Mouse (Mus musculus) lung, adult 18-20 months (tissue): ENCODE data around the gene 4931422A03Rik.
"Not testable (repeated sequence)": the region's sequence is repeated elsewhere in the genome, so short reads cannot be mapped to it uniquely, and the experiment has no call there.

Experiments used
- DNase-seq, 2 experiments: peaks; one replicate each; pipeline ENCODE4 v3.0.0; 2022; ENCODE audit warnings: mixed read lengths in 2 of 2

Gene 4931422A03Rik

DNA sequence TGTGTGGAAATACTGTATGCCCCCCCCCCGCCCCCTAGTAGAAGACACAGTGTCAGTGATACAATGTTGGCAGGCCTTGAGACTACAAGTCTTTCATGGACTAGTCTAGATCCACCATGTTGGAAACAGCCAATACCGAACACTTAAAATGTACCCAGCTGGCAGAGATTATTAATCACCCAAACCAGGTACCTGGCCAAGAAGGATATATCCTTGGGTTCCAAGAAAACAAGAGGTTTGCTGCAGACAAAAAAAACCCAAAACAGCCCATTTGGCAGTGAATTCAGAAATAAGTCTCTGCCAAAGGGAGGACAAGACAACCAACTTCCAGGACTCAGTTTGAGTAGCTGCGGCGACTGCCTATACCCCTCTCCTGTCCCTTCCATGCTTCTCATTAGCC lies 3.5 kb downstream of the 4931422A03Rik start:
- DNase-seq: no peak

DNA sequence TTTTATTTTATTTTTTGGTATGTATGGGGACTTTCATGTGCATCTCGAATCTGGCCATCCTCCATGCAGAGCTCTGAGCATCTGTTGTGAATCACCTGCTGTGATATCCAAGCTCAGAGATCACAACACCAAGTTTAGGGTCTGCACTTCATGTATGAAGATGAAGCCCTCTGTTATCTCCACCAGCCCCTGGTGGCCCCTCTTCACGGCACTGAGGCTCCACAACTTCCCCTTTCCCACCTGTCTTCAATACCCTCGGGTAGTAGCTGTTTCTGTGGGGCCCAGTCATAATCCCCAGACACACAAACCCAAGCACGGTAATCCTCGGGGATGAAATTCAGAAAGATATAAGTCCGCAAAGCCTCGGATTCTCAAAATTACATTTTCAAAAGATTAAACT lies 5.1 kb downstream of the 4931422A03Rik start:
- DNase-seq: no peak

DNA sequence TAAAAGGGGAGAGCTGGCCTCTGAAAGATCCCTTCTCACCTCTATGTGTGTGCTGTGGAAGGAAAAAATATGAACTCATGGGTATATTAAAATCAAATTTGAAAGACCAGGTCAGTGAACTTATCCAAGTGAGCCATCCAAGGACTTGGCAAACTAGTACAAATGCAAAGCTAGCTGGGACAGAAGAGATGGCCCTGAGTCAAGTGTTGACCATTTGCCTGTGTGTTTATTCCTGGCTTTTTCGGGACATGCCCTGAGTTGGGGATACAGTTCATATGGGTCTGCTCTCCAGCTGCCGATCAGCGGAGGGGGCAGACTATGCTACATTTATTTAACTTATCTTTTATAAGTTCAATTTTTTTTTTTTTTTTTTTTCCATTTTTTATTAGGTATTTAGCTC lies 19.3 kb downstream of the 4931422A03Rik start:
- not testable (repeated sequence) for DNase-seq

DNA sequence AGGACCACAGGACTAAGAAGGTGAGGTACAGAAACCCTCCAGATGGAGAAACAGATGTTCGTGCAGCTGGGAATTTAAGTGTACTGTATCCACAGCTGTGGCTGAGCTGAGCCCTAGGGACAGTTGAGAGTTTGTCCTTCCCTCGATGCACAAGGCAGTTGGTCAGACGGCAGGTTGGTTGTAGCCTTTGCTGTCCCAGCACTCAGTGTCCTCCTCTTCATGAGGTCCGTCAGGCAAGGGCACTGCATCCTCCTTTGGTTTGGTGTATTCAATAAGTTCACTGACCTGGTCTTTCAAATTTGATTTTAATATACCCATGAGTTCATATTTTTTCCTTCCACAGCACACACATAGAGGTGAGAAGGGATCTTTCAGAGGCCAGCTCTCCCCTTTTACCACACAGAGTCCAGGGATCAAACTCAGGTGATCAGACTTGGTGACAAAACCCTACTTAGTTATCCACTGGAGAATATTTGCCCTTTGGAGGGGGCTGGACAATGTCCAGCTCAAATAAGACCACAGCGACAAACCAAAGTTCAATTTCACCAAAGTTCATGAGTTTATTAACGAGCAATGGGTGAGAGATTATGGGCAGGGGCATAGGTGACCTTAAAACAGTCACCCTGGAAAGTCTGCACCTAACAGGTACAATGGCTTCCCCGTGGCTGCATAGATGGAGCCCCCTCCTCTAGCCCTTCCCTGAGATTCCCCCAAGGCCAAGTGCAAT lies 20.2 kb downstream of the 4931422A03Rik start:
- no peak for DNase-seq

DNA sequence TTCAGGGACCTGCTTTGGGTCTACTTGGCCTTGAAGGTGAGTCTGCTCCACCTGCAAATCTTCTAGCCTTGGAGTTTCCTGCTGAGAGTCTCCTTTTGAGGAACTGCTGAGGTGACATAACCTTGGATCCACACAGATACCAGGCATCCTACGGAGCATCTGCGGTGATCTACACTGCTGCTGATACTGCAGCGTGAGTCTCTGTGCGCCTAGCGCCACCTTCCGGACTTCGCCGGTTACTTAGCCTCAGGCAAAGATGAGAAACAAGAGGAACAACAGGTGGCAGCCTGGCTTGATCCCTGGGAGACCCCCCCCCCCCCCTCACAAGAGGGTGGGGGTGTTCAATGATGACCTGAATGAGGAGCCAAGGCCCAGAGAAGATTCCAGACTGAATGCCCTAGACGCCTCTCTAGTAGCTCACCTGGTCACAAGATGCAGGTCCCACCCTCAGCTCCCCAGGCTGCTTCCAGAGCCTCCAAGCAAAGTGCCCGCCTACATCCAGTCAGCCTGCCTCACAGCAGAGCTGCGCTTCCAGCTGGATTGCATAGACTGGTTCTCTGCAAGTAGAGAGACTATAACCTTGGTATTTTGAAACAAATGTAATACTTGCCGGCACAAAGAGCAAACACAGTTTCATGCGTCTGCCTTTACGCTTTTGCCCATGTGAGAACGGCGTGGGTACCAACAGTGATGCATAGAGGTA lies 25.3 kb downstream of the 4931422A03Rik start:
- peak in 1 of 2 experiments; percentile 8 for DNase-seq

DNA sequence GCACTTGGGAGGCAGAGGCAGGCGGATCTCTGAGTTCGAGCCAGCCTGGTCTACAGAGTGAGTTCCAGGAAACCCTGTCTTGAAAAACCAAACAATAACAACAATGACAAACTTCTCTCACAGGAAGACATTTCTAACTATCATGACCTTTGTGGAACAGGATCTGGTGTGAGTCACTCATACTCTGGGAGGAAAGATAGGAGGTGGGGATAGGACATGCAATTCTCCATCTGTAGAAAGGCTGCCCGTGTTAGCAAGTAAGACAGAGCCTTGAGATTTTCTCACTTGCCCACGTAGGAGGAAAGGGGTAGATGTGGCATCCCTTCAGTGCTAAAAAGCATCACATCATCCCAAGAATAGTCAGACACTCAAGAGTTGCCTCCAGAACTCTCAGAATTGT lies 26.3 kb downstream of the 4931422A03Rik start:
- no peak for DNase-seq

DNA sequence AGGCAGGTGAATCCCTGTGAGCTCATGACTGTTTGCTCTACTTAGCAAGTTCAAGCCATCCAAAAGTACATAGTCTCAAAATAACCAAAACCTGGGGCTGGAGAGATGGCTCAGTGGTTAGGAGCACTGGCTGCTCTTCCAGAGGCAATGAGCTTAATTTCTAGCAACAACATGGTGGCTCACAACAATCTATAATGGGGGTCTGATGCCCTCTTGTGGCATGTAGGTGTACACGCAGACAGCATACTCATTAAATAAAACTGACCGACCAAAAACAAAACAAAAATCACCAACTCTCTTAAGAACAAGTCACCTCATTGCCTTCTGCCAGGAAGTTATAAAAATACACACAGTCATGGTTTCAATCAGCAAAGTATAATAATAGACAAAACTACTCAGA lies 27.1 kb downstream of the 4931422A03Rik start:
- no peak for DNase-seq

DNA sequence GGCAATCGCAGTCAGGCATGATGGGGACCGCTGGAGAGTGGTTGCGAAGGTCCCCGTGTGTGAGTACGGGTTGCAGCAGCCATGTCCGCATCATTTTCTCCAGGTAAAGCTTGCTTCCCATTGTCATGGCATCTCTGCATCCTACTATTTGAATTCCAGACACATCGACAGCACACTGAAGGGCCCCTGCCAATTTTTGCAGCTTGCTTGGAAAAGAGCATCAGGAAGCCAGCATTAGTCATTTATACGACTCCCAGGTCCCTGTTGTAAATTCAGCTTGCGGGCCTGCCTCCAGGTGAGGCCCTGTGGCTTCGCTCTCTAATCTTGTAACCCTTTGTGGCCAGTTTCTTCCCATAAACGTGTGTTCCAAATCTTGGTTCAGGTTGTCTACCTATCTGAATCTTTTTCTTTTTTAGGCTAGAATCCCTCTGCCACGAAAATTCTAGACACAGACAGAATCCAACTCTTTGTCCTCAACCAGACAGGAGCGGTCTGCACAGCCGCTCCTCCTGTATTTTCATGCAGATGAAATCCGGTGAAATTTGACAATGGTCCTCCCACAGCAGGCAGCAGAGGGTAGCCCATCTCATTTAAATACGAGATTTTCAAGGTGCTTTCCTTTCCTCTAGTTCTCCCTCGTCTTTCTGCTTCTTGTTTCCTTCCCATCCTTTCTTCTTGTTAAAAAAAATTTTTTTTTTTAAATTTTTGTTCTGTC lies 35.4 kb downstream of the 4931422A03Rik start:
- DNase-seq: no peak

DNA sequence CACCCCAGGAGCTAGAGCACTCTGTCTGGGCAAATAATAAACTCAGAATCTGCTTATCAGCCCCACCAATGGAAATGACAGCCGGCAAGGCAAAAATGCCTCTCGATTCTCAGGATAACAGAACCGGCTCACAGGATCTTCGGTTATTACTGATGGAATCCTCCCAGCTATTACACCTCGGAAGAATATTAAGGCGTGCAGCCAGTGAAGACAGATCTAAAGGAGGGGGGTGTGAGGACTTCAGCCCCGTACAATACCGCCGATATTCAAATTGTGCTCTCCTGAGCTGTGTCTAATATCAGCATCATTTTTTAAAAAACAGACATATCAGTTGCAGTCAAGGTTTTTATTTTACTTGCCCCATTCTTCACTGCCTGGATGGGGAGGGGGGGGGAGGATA lies 36.0 kb downstream of the 4931422A03Rik start:
- DNase-seq: no peak

DNA sequence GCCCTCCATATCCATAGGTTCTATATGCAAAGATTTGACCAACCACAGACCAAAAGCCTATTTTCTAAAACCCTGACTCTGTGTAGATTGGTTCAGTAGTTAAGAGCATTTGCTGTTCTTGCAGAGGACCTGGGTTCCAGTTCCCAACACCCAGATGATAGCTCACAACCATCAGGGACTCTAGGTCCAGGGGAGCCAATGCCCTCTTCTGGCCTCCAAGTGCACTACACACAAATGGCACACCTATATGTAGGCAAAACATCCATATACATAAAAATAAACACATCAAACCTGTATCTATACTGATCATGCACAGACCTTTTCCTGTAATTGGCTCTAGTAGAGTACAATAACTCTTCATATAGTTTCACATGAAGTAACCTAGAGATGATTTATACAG lies 36.9 kb downstream of the 4931422A03Rik start:
- DNase-seq: no peak

DNA sequence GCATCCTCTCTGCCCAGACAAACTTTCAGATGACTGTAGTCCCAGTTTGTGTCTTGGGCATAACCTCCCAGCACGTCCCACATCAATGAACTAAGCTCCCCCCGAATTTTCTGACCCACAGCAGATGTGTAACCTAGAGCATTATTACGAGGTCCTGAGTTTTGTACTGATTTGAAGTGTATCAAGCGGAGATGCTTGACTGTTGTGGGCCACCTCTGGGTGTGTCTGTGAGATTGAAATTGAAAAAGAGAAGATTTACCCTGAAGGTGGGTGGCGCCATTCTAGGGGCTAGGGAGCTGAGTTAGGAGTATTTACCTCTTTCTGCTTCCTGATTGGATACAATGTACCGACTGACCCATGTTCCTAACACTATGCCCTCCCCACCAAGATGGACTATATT lies 38.4 kb downstream of the 4931422A03Rik start:
- no peak for DNase-seq

DNA sequence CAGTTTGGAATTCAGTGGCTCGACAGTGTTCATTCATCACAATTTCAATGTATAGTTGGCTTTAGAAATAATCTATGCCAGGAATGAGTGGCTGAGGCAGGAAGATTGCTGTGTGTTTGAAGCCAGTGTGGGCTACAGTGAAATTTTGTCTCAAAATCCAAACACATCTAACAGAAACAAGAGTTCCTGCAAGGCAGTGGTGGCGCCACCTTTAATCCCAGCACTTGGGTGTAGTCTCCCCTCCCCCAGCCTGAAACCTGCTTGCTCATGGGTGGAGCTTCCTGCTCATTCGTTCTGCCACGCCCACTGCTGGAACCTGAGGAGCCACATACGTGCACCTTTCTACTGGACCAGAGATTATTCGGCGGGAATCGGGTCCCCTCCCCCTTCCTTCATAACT lies 40.6 kb downstream of the 4931422A03Rik start:
- DNase-seq: not testable (repeated sequence)

DNA sequence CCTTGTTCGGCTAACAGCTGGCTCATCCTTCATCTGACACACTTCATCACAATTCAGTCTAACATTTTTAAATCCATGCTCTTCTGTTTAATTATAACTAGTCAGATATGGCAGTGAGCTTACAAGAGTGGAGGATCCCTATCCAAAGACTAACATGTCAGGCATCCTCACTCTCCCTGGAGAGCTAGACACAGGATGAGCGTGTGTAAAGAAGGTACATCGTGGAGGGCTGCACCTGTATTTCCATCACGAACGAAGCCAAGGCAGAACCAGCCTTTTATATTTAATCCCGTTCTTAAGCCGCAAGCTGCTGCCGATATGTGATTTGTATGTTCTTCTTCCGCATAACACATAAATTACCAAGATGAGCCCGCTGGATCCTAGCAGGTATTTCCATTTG lies 45.0 kb downstream of the 4931422A03Rik start:
- DNase-seq: no peak

DNA sequence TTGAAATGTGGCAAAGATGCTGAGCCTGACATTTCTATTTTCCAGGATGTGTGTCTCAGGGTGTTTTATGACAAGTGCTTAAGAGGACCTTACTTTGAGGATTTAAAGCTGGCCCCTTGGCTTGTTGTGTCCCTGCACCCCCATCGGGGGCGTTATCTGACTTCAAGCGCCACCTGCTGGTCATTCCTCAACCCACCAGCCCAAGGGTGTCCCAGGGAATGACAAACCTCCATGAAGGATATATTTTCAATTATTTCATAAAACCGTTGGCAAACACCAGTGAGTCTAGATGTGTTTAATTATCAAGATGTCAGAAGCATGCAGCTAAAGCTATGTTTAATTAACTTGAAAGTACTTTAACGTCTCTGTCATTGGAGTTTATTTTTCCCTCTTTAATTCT lies 45.9 kb downstream of the 4931422A03Rik start:
- DNase-seq: peak; percentile 64 to 75

DNA sequence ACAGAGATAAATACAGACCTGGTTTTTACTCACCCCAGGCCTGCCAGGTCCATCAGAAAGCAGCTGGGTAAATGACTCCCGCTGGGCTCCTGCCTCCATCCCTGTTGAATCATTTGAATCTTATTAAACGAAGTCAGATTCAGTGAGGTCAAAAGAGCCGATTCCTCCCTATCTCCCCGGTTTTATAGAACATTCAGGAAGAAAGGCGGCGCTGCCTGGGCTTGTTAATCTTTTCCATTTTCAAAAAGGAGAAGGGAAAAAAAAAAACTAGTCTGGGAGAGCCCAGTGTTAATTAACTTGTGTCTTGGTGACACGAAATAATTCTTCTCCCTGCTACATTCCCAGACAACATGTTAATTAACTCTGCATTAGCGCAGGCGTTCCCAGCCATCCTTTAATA lies 50.4 kb downstream of the 4931422A03Rik start:
- no peak for DNase-seq

DNA sequence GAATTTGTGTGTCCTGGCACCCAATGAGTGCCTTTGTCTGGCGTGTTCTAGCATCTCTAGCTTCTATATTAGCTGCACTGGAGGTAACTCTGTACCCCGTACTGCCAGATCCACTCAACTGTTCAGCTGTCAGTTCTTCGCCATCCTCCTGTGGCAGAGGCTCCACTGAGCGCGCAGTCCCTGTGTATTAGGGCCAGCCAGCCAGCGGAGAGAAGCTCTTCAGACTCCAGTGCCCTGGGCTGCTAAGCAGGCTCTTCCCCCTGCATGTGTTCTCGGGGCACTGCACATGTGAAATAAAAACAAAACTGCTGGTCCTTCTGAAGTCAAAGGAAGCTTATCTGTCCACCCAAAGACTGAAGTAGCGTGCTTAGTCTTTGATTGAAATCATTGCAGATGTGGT lies 50.9 kb downstream of the 4931422A03Rik start:
- no peak for DNase-seq

DNA sequence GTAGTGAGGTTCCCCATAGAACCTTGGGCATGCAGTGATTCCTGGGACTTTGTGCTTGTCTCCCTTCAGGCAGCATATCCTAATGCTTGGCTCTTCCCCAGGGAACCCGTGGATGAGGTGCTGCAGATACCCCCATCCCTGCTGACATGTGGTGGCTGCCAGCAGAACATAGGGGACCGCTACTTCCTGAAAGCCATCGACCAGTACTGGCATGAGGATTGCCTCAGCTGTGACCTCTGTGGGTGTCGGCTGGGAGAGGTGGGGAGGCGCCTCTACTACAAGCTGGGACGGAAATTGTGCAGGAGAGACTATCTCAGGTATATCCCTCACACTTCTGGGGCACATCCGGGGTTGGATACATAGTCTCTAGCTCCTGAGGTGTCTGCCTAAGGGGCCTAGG lies 52.3 kb downstream of the 4931422A03Rik start:
- DNase-seq: no peak

DNA sequence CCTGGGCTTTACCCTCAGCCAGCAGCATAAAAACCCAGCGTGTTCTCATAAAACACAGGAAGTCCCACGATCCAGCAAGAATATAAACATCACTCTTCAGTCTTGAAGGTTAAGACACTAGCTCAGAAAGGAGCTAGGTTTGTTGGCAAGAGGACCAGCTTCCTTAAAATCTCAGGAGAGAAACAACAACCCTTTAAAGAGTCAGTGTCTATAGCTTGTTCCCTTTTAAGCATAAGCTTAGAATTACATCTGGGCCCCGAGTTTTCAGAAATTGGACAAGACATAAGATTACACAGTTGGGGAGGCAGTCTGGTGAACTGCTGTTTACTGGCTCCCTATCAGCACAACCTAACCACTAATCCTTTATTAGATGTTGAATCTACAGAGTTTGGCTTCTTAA lies 56.3 kb downstream of the 4931422A03Rik start:
- no peak for DNase-seq

DNA sequence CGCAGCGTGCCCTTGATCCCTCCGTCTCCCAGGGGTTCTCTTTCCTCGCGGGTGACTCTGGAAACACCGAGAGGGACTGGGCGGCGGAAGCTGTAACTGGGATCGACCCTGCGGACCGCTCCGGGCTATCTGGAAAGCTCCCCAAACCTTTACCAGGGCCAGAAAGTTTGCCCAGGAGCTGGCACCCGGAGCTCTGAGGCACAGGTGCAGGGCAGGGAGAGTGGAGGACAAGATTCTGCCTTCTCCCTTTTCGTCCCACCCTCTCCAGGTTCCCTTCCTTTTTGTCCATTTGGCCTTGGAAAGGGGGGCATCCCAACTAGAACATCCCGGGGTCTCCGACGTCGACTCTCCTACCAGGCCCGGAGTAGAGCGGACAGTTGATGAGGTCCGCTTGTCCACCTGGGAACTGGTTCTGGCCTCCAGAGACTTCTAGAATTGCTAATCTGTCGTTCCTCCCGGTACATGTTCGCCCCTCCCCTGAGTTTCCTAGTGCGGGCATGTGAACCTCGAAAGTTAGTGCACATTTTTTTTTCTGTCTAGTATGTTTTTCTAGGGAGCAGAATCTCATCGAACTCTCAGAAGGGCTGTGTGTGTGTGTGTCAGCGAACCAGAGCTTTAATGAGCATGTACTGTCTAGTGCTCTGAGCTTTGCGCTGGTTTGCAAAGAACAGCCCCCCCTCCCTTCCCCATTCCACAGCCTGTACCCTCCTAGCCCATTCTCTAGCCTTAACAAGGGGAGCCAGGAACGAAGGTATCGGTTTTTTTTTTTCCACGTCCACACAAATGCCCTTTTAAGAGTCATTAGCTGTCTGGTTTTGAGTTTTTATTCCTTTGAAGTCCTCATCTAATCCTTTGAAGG lies 57.1 kb downstream of the 4931422A03Rik start:
- peak; percentile 6 to 11 for DNase-seq

DNA sequence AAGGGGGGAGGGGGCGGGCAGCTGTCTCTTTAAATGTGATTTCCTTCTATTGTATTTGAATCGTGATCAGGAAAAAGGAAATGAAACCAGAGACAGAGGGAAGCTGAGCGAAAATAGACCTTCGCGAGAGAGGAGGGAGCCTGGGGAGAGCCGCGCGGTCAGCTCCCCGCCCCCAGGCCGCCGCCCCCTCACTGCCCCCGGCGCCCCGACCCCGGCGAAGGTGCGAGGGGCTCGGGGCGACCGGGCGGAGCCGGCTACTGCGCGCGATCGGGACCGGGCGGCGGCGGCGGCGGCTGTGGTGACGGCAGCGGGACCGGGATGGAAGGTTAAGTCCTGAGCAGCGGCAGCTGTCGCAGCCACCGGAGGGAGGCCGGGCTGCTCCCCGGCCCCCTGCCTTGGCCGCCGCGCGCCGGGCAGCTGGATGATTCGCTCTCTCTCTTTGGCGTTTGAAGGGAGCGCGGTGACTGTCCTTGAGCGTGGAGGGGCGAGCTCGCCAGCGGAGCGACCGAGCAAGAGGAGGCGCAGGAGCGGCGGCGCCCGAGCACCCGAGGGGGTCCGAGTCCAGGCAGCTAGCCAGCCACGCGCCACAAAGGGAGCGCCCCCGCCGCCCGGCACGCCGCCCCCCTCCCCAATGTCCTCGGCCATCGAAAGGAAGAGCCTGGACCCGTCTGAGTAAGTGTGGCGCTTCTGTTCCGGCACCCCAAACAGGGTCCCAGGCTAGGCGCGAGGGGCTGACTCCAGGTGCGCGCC lies 57.9 kb downstream of the 4931422A03Rik start:
- DNase-seq: peak; percentile 32 to 44

DNA sequence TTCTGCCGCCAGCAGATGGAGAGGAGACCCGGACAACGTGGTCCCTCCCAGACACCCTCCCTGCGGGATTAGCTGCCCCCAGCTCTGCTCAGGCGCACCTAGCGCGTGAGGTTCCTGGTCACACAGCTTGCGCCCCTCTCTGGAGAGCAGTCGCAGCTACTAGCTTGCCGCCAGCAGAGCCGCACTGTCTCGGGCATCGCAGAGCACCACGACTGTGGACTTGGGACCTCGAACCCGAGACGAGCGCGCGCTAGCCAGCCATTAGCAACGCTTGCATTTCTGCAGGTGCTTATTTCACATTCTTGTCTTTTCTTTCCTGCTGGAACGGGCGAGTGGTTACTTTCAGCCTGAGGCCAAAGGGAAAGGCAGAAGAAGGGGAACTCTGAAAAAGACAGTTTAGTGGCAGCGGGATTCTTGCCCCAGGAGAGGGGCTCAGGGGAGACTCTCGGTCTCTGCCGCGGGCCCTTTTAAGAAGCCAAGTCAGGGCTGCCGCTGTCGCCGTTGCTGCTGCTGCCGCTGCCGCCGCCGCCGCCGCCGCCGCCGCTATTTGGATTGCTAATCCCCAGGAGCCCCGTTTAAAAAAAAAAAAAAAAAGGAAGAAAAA lies 58.6 kb downstream of the 4931422A03Rik start:
- peak; percentile 59 to 63 for DNase-seq
